14 mouse cellular contexts compared by ENCODE assay signal in the genomic region with DNA sequence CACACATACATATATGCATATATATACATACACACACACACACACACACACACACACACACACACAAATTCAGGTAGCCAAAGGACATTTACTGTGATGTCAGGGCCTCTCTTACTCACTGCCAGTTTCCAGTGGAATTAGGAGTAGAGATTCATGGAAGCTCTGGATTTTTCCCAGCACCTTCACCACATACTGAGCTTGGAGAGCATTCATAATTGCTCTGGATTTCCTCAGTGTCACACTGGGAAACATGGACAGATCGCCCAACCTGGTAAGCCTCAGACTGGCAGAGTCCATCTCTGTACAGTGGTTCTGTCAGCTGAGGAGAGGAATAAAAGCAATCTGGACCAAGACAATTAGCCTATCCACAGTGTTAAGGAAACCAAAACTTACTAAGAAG.
"Had no signal": no experiment of that assay in that cellular context is flagged by ENCODE, and none has a peak within 500 bp of the region (broad histone marks: within the 10 kb centered on the region; RNA-seq: fewer than 3 reads in every experiment).

No protein-coding gene starts in this region.

- H3K9me3 ChIP-seq: liver, embryonic 12.5 days; megakaryocyte, embryonic 14.5 days; neural tube, embryonic 13.5 days had no signal

- H3K4me2 ChIP-seq: liver, embryonic 12.5 days; lung, embryonic 14.5 days; midbrain, embryonic 11.5 days; neural tube, embryonic 13.5 days had no signal

- H3K27ac ChIP-seq: liver, embryonic 12.5 days; neural tube, embryonic 13.5 days had no signal

- H3K4me3 ChIP-seq: liver, embryonic 12.5 days; megakaryocyte, embryonic 14.5 days; neural tube, embryonic 13.5 days had no signal

- H3K9ac ChIP-seq: liver, embryonic 12.5 days; lung, embryonic 14.5 days; neural tube, embryonic 13.5 days had no signal

- DNase-seq: kidney, adult 18-20 months; kidney, postnatal 10 days; kidney, postnatal 4 days; lung, embryonic 14.5 days; lung, postnatal 10 days; lung, postnatal 4 days; right cerebral cortex, postnatal 14 days; thymus, adult 2 months; thymus, postnatal 25 days had no signal

- H3K36me3 ChIP-seq: liver, embryonic 12.5 days; neural tube, embryonic 13.5 days had no signal

- ATAC-seq: liver, embryonic 12.5 days; midbrain, embryonic 16.5 days had no signal

- H3K27me3 ChIP-seq: liver, embryonic 12.5 days; neural tube, embryonic 13.5 days had no signal
